Mouse (Mus musculus): Measurements from ENCODE around the gene Tmem98. TPM values are rescaled to one million over a fixed set of nuclear protein-coding genes. Genes with fewer than 3 reads are reported as not detected.
A peak's percentile ranks its signal among the peaks of the same experiment; 100 is the strongest.

The Tmem98 gene
- polyA plus RNA-seq (2015; fragmentation: Nextera tagmentation; extraction: Ambion mirVana), result 72.1 and 82.0 TPM in 2 replicates

DNA sequence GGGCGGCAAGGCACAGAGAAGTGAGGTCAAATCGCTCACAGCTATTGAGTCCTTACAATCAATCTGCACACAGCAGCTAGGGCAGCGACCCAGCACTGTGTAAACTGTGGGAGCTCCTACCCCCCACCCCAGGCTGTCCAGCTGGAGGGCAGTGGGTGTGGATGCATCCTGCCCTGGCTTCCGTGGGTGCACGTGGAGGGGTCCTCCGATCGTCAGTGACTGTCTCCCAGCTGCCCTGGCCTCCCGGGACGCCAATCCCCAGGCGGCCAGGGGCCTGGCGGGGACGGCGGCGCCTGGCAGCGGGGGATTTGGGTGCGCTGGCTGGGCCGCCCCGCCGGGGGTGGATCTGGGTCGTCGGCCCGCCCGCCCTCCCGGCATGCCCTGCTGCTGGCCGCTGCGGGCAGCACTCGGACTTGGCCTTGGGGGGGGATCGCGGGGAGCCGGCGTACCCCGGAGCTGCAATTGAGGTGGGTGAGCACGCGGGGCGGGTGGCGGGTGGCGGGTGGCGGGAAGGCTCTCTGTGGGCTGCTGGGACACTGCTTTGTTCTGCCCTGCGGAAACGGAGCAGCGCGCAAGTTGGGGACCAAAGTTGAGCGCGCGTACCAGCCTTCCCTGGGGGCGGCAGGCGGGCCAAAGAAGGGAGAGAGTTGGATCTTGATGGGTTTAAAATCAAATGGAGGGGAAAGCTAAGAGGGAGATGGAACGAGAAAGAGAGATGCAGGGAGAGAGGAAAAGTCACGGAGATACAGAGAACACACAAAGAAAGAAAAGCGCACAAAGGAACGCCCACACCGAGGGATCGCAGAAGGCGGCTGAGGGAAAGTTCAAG, at the start of gene Tmem98:
Gene Tmem98, plus strand, starts transcription at position 183 of the 829 bp plus-strand sequence.
- ATAC-seq (peak; percentile 85), DNase-seq (ENCODE audit: low spot score) (peak; percentile 54)
- peak within 1 kb of the TSS; percentile 51 for H3K27ac ChIP-seq (ENCODE audit: low read length)
- peaks cover 10% of the 10 kb centered on the region; the same call in 1 of the 2 replicates for H3K36me3 ChIP-seq (ENCODE audit: insufficient read depth, low read length)
- no peaks in the 10 kb centered on the region for H3K27me3 ChIP-seq (replicated peaks; ENCODE audit: insufficient read depth, low read length)
- H3K9ac ChIP-seq (replicated peaks; ENCODE audit: low read depth), result peak within 1 kb of the TSS; percentile 40
- H3K4me3 ChIP-seq (ENCODE audit: low read depth, low read length), result peak within 1 kb of the TSS; percentile 54
- TF ChIP-seq CTCF (IDR thresholded peaks at IDR 0.05) (peak; percentile 5; the same call in 1 of the 2 replicates), EP300 (IDR thresholded peaks at IDR 0.05) (no peak)
- H3K4me1 ChIP-seq (ENCODE audit: insufficient read depth, low read depth, low read length), result peaks cover 5% of the 10 kb centered on the region; the same call in 1 of the 2 replicates
- H3K9me3 ChIP-seq (ENCODE audit: low read length), result no peaks in the 10 kb centered on the region
- peak within 1 kb of the TSS; percentile 87 for H3K4me2 ChIP-seq (replicated peaks; ENCODE audit: low read depth, low read length)
- WGBS, result 3% methylated on average over 39 of the region's 54 CpGs

DNA sequence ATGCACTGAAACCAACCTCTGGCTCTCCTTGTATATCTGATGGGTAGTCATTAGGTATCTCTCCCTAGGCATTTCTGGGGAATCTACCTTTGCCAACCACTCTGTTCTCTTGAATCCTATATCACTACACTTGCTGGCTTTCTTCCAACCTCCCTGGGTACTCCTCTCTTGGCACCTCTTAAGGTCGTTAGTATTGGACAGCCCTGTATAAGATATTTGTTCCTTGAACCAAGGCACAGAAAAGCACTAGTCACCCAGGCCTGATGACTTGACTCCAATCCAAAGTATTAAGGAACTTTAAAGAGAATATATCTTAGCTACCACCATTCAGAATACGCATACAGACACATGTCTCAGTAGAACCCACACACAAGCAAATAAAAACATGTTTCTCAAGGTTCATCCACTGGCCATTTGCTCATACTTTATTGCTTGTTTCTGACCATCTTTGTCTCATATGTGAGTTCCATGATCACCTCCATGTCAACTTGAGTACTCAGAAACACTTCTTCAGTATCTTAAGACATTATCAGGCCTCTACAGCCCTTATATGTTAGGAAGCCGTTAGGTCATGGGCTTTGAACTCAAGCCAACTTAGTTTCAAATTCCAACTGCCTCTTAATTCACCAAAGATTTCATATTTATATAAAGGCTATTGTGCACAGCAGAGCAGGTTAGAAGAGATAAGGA, 48.5 kb upstream of the Tmem98 start:
- Histone ChIP-seq H3K4me2 (replicated peaks; ENCODE audit: low read depth, low read length) (no peak overlapping the region), H3K4me1 (ENCODE audit: insufficient read depth, low read depth, low read length) (peaks cover 11% of the 10 kb centered on the region; the same call in 1 of the 2 replicates), H3K9ac (replicated peaks; ENCODE audit: low read depth) (no peak overlapping the region), H3K27ac (ENCODE audit: low read length) (no peak overlapping the region), H3K4me3 (ENCODE audit: low read depth, low read length) (no peak overlapping the region), H3K36me3 (ENCODE audit: insufficient read depth, low read length) (no peaks in the 10 kb centered on the region), H3K9me3 (ENCODE audit: low read length) (no peaks in the 10 kb centered on the region), H3K27me3 (replicated peaks; ENCODE audit: insufficient read depth, low read length) (no peaks in the 10 kb centered on the region)
- ATAC-seq (no peak), DNase-seq (ENCODE audit: low spot score) (no peak)
- WGBS, result 49% methylated on average over 3 of the region's 3 CpGs
- TF ChIP-seq CTCF (IDR thresholded peaks at IDR 0.05) (no peak), EP300 (IDR thresholded peaks at IDR 0.05) (no peak)

DNA sequence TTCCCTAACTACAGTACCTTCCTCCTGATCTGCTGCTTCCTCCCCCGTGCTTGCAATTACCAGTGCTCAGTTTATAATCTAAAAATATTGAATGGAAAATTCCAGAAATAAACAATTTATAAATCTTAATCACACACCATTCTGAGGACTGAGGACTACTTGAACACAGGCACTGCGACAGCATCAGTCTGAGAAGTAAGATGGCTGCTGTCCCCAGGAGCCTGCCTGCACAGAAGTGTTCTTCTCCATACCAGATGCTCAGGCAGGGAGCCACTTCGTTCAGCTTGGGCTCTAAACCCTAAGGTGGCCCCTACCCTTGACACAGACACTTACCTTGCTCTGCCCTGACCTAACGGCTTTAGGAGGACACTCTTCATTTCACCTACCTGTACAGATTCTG, 47.9 kb upstream of the Tmem98 start:
- Histone ChIP-seq H3K27ac (ENCODE audit: low read length) (no peak overlapping the region), H3K36me3 (ENCODE audit: insufficient read depth, low read length) (no peaks in the 10 kb centered on the region), H3K9me3 (ENCODE audit: low read length) (no peaks in the 10 kb centered on the region), H3K9ac (replicated peaks; ENCODE audit: low read depth) (no peak overlapping the region), H3K4me3 (ENCODE audit: low read depth, low read length) (no peak overlapping the region), H3K4me2 (replicated peaks; ENCODE audit: low read depth, low read length) (no peak overlapping the region), H3K27me3 (replicated peaks; ENCODE audit: insufficient read depth, low read length) (no peaks in the 10 kb centered on the region), H3K4me1 (ENCODE audit: insufficient read depth, low read depth, low read length) (peaks cover 11% of the 10 kb centered on the region; the same call in 1 of the 2 replicates)
- TF ChIP-seq CTCF (IDR thresholded peaks at IDR 0.05), result no peak
- no peak for TF ChIP-seq EP300 (IDR thresholded peaks at IDR 0.05)
- DNase-seq (ENCODE audit: low spot score) (no peak), ATAC-seq (no peak)
- 42% methylated on average over 4 of the region's 4 CpGs for WGBS

DNA sequence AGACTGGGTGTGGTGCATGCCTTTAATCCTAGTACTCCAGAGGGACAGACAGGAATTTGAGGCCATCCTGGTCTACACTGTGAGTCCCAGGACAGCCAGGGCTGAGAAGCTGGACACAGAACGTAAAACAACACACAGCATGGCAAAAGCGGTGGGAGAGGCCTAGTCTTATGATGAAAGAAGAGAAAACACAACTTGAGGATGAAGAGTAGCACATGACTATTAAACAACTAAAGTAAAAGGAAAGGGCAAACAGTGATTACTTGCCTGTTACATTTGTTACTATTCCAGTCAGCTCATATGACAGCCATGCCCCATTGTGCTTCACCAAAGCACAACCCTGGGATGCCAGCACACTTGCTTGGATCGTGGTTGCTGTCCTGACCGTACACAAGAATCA, 43.9 kb upstream of the Tmem98 start:
- Histone ChIP-seq H3K36me3 (ENCODE audit: insufficient read depth, low read length) (no peaks in the 10 kb centered on the region), H3K9ac (replicated peaks; ENCODE audit: low read depth) (no peak overlapping the region), H3K27ac (ENCODE audit: low read length) (peak overlapping the region; percentile 74), H3K9me3 (ENCODE audit: low read length) (no peaks in the 10 kb centered on the region), H3K4me2 (replicated peaks; ENCODE audit: low read depth, low read length) (0 out of 2 replicates have a peak overlapping the region, but pooled peaks have one; percentile 8), H3K27me3 (replicated peaks; ENCODE audit: insufficient read depth, low read length) (no peaks in the 10 kb centered on the region), H3K4me3 (ENCODE audit: low read depth, low read length) (no peak overlapping the region), H3K4me1 (ENCODE audit: insufficient read depth, low read depth, low read length) (peaks cover 13% of the 10 kb centered on the region; the same call in 1 of the 2 replicates)
- no peak for TF ChIP-seq EP300 (IDR thresholded peaks at IDR 0.05)
- no peak for TF ChIP-seq CTCF (IDR thresholded peaks at IDR 0.05)
- ATAC-seq (peak; percentile 53), DNase-seq (ENCODE audit: low spot score) (peak; percentile 53)
- WGBS, result 61% methylated on average over 4 of the region's 4 CpGs

DNA sequence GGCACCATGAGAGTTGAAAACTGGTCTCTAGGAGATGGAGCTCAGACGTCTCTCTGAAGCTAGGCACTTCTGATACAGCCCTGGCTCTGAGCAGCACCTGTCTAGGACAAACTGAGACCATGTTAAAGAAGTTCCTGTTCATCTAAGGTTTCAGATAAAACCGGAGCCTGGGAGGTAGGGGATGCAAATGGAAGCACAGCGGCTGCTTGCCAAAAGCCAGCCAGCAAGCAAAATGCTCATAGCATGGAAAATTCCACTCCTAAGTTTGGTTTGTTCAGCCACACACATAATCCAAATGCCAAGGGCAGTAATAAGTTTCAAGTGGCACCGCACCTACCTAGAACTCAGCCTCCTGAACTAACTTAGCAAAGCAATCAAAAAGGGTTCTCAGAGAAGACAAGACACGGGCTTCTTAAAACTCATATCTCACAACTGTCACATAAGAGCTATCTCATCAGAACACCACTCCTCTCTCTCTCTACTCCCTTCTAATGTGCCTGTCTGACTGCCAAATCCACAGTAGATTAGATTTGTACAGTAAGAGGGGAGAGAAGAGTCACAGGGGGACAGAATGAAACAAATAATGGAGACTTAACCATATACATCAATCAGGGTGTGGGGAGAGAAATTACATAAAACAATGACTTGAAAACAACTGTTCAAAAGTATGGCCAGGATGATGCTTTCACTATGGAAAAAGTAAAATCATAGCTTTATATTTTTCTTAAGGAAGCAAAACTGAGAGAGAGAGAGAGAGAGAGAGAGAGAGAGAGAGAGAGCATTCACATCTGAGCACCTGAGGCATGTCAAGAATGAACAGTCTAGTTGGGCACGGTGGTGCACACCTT, 43.3 kb upstream of the Tmem98 start:
- H3K4me3 ChIP-seq (ENCODE audit: low read depth, low read length), result no peak overlapping the region
- no peaks in the 10 kb centered on the region for H3K9me3 ChIP-seq (ENCODE audit: low read length)
- H3K27me3 ChIP-seq (replicated peaks; ENCODE audit: insufficient read depth, low read length), result no peaks in the 10 kb centered on the region
- WGBS, result 39% methylated on average over 6 of the region's 6 CpGs
- peak; percentile 81 for DNase-seq (ENCODE audit: low spot score)
- H3K4me1 ChIP-seq (ENCODE audit: insufficient read depth, low read depth, low read length), result peaks cover 15% of the 10 kb centered on the region
- no peaks in the 10 kb centered on the region for H3K36me3 ChIP-seq (ENCODE audit: insufficient read depth, low read length)
- no peak for TF ChIP-seq CTCF (IDR thresholded peaks at IDR 0.05)
- no peak for TF ChIP-seq EP300 (IDR thresholded peaks at IDR 0.05)
- H3K4me2 ChIP-seq (replicated peaks; ENCODE audit: low read depth, low read length), result 0 out of 2 replicates have a peak overlapping the region, but pooled peaks have one; percentile 8
- peak overlapping the region; percentile 74 for H3K27ac ChIP-seq (ENCODE audit: low read length)
- peak; percentile 81 for ATAC-seq
- H3K9ac ChIP-seq (replicated peaks; ENCODE audit: low read depth), result no peak overlapping the region
